Mouse (Mus musculus) lung, embryonic 14.5 days (tissue): ENCODE measurements at regions not wholly inside any gene's neighbourhood (a gene's known extent, or its start where the extent isn't known, plus 50 kb on each side); places are given as distances from the start of the nearest gene placed in this dataset.

ENCODE experiments used
- ATAC-seq: fragments of 200-750 bp; cut with Nextera tagmentation; 2 replicates; pipeline ENCODE4 v1.8.0; 2017; ENCODE audit warnings: mild to moderate bottlenecking, moderate TSS enrichment, moderate library complexity; ENCODE audit not compliant: insufficient read depth
- DNase-seq: peaks from one replicate; pipeline ENCODE4 v3.0.0-alpha.2; 2015
- H3K27ac ChIP-seq: fragments of 300-500 bp; sonication (generic); 2 replicates; pipeline ENCODE4 v1.5.1; 2014; ENCODE audit warnings: low read depth, mild to moderate bottlenecking, moderate library complexity
- H3K27me3 ChIP-seq: fragments of 300-500 bp; sonication (generic); 2 replicates; pipeline ENCODE4 v1.6.1; 2014; ENCODE audit warnings: low read length, control low read depth; ENCODE audit not compliant: insufficient read depth
- H3K36me3 ChIP-seq: fragments of 300-500 bp; sonication (generic); 2 replicates; pipeline ENCODE4 v1.6.1; 2014; ENCODE audit warnings: control low read depth; ENCODE audit not compliant: insufficient read depth
- H3K4me1 ChIP-seq: fragments of 300-500 bp; sonication (generic); 2 replicates; pipeline ENCODE4 v1.6.1; 2014; ENCODE audit warnings: antibody characterized with exemption, control low read depth; ENCODE audit not compliant: insufficient read depth
- H3K4me2 ChIP-seq: fragments of 300-500 bp; sonication (generic); 2 replicates; pipeline ENCODE4 v1.6.1; 2014; ENCODE audit warnings: mild to moderate bottlenecking
- H3K4me3 ChIP-seq: fragments of 300-500 bp; sonication (generic); 2 replicates; pipeline ENCODE4 v1.5.1; 2014; ENCODE audit warnings: low read depth, low read length
- H3K9ac ChIP-seq: fragments of 300-500 bp; sonication (generic); 2 replicates; pipeline ENCODE4 v1.6.1; 2014
- H3K9me3 ChIP-seq: fragments of 300-500 bp; sonication (generic); 2 replicates; pipeline ENCODE4 v1.6.1; 2016; ENCODE audit warnings: low read depth, low read length, control low read depth
- CTCF ChIP-seq: IDR thresholded peaks from 2 replicates; pipeline ENCODE4 v1.5.1; 2016; ENCODE audit warnings: antibody characterized with exemption, low read depth
- WGBS: fragments of 180-500 bp; shearing (Covaris S2); extraction: QIAGEN DNeasy Blood & Tissue Kit; methylation state at CpG from one replicate; pipeline ENCODE4 v1.1.7; 2014; 5-methylcytosine and 5-hydroxymethylcytosine counted together

GRCm38 (mm10) chr6:61067355-61068116 is 112.6 kb upstream of the Ccser1 start:
- peak; percentile 58 for DNase-seq
- no peaks in the 10 kb centered on the region for H3K4me1 ChIP-seq
- WGBS, result 38% methylated on average over 10 of the region's 10 CpGs
- H3K36me3 ChIP-seq, result no peaks in the 10 kb centered on the region
- no peaks in the 10 kb centered on the region for H3K27me3 ChIP-seq
- H3K9ac ChIP-seq, result no peak overlapping the region
- no peak for TF ChIP-seq CTCF
- H3K4me3 ChIP-seq, result no peak overlapping the region
- H3K9me3 ChIP-seq, result no peaks in the 10 kb centered on the region
- H3K4me2 ChIP-seq, result peak overlapping the region; percentile 41
- H3K27ac ChIP-seq, result no peak overlapping the region
- peak; percentile 17; the same call in 1 of the 2 replicates for ATAC-seq

- Histone ChIP-seq H3K27ac (no peak overlapping the region), H3K4me3 (no peak overlapping the region), H3K9ac (no peak overlapping the region), H3K9me3 (no peaks in the 10 kb centered on the region), H3K36me3 (no peaks in the 10 kb centered on the region), H3K4me1 (no peaks in the 10 kb centered on the region), H3K27me3 (no peaks in the 10 kb centered on the region), H3K4me2 (peak overlapping the region; percentile 41)
- ATAC-seq, result peak; percentile 68; the same call in 1 of the 2 replicates
- no peak for TF ChIP-seq CTCF
- DNase-seq, result peak; percentile 45
- 35% methylated on average over 1 of the region's 1 CpGs for WGBS
Measured at GRCm38 (mm10) chr6:61068117-61068489, 112.0 kb upstream of the Ccser1 start.

- Histone ChIP-seq H3K9ac (no peak overlapping the region), H3K9me3 (no peaks in the 10 kb centered on the region), H3K4me2 (no peak overlapping the region), H3K27ac (no peak overlapping the region), H3K4me3 (no peak overlapping the region), H3K4me1 (no peaks in the 10 kb centered on the region), H3K27me3 (no peaks in the 10 kb centered on the region), H3K36me3 (no peaks in the 10 kb centered on the region)
- no peak for DNase-seq
- no peak for TF ChIP-seq CTCF
- no peak for ATAC-seq
- 66% methylated on average over 3 of the region's 3 CpGs for WGBS
Measured at GRCm38 (mm10) chr6:61073267-61073666, 106.9 kb upstream of the Ccser1 start.

GRCm38 (mm10) chr6:61073794-61074193 is 106.3 kb upstream of the Ccser1 start:
- no peak overlapping the region for H3K27ac ChIP-seq
- H3K4me2 ChIP-seq, result no peak overlapping the region
- H3K4me1 ChIP-seq, result no peaks in the 10 kb centered on the region
- no peak for TF ChIP-seq CTCF
- H3K9ac ChIP-seq, result no peak overlapping the region
- WGBS, result 80% methylated on average over 2 of the region's 2 CpGs
- H3K4me3 ChIP-seq, result no peak overlapping the region
- no peak for ATAC-seq
- no peak for DNase-seq
- H3K9me3 ChIP-seq, result no peaks in the 10 kb centered on the region
- H3K36me3 ChIP-seq, result no peaks in the 10 kb centered on the region
- H3K27me3 ChIP-seq, result no peaks in the 10 kb centered on the region

- H3K4me3 ChIP-seq, result no peak overlapping the region
- H3K9ac ChIP-seq, result no peak overlapping the region
- no peaks in the 10 kb centered on the region for H3K9me3 ChIP-seq
- H3K36me3 ChIP-seq, result no peaks in the 10 kb centered on the region
- no peaks in the 10 kb centered on the region for H3K4me1 ChIP-seq
- 89% methylated on average over 3 of the region's 3 CpGs for WGBS
- H3K27ac ChIP-seq, result no peak overlapping the region
- ATAC-seq, result no peak
- no peak for TF ChIP-seq CTCF
- no peak overlapping the region for H3K4me2 ChIP-seq
- DNase-seq, result no peak
- H3K27me3 ChIP-seq, result no peaks in the 10 kb centered on the region
Measured at GRCm38 (mm10) chr6:61074700-61075099, 105.4 kb upstream of the Ccser1 start.

- H3K4me2 ChIP-seq, result no peak overlapping the region
- no peak for TF ChIP-seq CTCF
- H3K27me3 ChIP-seq, result no peaks in the 10 kb centered on the region
- 63% methylated on average over 3 of the region's 3 CpGs for WGBS
- peaks cover 4% of the 10 kb centered on the region; the same call in 1 of the 2 replicates for H3K4me1 ChIP-seq
- no peak overlapping the region for H3K9ac ChIP-seq
- H3K36me3 ChIP-seq, result no peaks in the 10 kb centered on the region
- DNase-seq (no peak), ATAC-seq (no peak)
- H3K27ac ChIP-seq, result no peak overlapping the region
- H3K4me3 ChIP-seq, result no peak overlapping the region
- no peaks in the 10 kb centered on the region for H3K9me3 ChIP-seq
Measured at GRCm38 (mm10) chr6:61078559-61078958, 101.6 kb upstream of the Ccser1 start.

- Histone ChIP-seq H3K4me3 (no peak overlapping the region), H3K4me1 (peaks cover 4% of the 10 kb centered on the region; the same call in 1 of the 2 replicates), H3K36me3 (no peaks in the 10 kb centered on the region), H3K9me3 (no peaks in the 10 kb centered on the region), H3K9ac (no peak overlapping the region), H3K4me2 (no peak overlapping the region), H3K27me3 (no peaks in the 10 kb centered on the region), H3K27ac (no peak overlapping the region)
- DNase-seq, result no peak
- TF ChIP-seq CTCF, result no peak
- 84% methylated on average over 5 of the region's 5 CpGs for WGBS
- no peak for ATAC-seq
Measured at GRCm38 (mm10) chr6:61080661-61081060, 99.5 kb upstream of the Ccser1 start.
